Mouse (Mus musculus): ENCODE measurements around the gene Nps. TPM values are rescaled to one million over a fixed set of nuclear protein-coding genes. Genes with fewer than 3 reads are reported as not detected.
A peak's percentile ranks its signal among the peaks of the same experiment; 100 is the strongest.
"Not testable (repeated sequence)": the region's sequence is repeated elsewhere in the genome, so short reads cannot be mapped to it uniquely, and the experiment has no call there.

The Nps gene
- not detected for total RNA-seq (2021)

DNA sequence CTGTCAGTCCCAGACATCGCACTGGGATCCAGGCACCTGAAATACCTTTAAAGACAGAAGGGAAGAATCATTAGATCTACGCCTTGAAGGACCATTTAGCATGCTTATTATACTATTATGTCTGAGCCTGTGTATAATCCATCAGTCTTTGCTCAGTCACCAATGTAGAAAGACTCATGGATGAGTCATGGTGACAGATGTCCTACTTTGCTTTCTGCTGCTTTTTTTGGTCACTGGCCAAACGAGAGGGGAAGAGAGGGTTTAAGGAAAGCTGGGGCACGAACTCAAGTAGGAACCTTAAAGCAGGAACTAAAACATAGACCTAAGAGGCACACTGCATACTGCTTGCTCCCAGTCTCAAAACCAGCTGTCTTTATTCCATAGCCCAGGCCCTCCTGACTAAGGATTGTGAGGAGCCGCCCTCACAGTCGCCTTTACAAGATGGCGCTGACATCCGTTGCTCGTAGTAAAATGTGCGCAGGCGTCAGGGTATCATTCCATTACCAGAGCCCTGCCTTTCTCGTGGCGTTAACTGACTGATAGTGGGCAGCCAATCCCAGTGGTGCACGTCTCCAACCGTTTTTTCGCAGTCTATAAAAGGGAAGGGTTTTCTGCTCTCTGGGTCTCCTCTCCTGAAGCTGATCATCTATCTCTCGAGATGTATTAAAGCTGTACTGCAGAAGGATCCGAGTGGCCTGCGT is at the start of gene Nps:
Gene Nps (plus strand): TSS at position 651 of the 701 bp plus-strand sequence.
- DNase-seq (ENCODE audit: low spot score in 2 of 2); intact Hi-C loops (cut with DNase I): not testable (repeated sequence)

DNA sequence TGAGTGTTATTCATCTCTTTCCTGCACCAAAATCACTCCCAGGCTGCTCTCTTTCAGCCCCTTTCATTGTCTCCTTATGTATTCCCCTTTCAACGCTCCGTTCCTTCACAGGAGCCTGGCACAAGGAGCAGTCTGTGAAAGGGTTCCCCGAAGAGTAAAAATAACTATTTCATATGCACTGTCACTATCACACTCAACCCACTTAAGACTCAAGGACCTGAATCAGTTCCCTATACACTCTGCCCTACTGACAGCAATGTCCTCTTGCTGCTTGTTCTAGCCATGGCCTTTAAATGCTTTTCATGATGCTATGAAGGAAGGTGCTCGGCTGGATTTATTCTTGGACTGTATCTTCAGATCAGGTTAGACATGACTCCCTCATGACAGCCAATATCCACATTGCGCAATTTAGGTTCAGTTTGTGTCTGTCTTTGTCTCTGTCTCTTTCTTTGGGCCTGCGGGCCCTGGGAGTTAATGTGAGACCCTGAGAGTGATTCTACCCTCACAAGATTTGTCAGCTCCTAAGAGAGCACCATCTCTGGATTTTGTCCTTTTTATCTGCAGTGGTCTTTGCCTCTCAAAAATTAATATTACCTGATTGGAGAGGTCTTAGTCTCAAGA is 49.4 kb upstream of the Nps start:
- no peak for DNase-seq (ENCODE audit: low spot score in 2 of 2)
- intact Hi-C loops (cut with DNase I), result no loop called here

DNA sequence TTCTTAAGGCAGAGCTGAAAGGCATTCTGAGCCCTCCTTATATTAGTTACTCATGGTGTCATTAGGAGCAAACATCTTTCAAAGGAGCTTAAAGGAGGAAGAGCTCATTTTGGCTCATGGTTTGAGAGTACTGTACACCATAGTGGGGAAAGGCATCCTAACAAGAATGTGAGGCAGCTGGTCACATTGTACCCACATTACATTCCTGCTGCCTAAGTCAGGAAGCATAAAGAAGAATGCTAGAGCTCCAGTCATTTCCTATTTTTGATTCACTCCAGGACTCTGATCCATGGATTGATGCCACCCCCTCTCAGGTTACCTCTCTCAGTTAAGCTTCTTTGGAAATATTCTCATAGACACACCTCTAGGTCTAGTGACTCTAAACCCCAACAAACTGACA is 48.2 kb upstream of the Nps start:
- DNase-seq (ENCODE audit: low spot score in 2 of 2), result no peak
- intact Hi-C loops (cut with DNase I), result no loop called here

DNA sequence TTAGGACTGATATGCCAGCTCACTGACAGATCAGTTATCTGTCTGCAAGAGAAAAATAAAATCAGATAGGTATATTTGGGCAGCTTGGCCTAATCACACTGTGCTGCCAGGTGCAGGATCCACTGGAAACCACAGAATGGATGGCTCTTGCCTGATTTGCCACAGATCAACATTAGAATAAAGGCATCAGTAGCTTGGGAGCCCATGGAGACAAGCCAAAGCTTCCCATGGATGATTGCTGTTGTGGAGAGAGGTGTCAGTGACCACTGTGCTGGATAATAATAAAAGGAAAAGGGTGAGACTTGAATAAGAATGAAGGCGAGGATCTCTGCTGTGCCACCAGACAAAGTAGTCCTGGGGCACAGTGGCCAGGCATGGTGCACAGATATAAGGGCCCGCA is 47.7 kb upstream of the Nps start:
- no peak for DNase-seq (ENCODE audit: low spot score in 2 of 2)

DNA sequence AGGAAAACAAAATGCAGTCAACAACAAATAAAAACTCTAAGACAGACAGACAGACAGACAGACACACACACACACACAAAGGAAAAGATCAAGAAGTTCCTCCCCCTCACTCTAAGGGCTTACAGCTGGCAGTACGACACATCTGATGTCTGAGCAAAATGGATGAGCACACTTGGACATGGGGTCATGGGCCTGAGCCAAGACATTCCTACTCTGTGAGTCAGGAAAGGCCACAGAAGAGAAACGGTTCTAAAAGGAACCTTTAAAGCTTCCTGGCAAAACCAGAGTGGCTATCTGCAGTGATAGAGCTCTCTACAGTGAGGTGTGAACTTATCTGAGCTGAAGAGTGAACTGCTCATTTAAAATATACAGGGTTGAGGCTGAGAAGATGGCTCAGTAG is 46.0 kb upstream of the Nps start:
- intact Hi-C loops (cut with DNase I), result no loop called here
- DNase-seq (ENCODE audit: low spot score in 2 of 2), result no peak

More for the DNA sequence above, 47.7 kb upstream of the Nps start:
- intact Hi-C loops (cut with DNase I), result no loop called here

DNA sequence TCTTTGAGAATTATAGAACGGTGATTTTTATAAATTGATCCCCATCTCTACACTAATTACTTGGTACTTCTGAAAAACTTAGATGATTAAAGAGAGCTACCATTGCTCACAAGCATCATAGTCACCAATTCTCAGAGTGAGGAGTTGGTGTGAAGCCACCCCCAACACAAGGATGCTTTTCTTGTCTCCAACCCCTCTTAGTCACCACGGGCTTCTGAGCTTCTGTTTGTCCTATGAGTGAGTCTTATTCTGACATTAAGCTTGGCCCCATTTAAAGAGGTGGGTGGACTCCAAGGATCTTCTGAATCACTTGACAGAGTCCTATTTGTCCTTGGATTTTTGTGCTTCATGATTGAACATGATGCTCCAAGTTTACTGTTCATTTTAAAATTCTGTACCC is 37.0 kb upstream of the Nps start:
- no peak for DNase-seq (ENCODE audit: low spot score in 2 of 2)
- intact Hi-C loops (cut with DNase I), result no loop called here

DNA sequence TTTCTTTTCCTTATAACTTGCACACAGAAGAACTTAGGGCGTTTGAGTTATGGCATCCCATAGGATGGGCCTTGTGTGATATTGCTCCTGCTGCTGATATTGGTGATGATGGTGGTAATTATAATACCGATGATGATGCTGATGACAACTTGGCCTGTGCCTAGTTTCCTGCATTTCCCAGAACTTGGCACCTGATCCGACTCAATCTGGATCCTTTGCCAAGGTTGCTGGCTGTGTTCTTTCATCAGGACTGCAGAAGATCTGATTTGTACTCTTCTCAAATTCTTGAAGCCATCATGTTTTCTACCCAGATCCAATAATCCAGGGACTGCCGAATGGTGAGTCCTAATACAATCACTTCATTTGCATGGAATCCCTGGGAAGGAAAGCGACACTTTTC is 32.5 kb upstream of the Nps start:
- no peak for DNase-seq (ENCODE audit: low spot score in 2 of 2)
- intact Hi-C loops (cut with DNase I), result no loop called here

DNA sequence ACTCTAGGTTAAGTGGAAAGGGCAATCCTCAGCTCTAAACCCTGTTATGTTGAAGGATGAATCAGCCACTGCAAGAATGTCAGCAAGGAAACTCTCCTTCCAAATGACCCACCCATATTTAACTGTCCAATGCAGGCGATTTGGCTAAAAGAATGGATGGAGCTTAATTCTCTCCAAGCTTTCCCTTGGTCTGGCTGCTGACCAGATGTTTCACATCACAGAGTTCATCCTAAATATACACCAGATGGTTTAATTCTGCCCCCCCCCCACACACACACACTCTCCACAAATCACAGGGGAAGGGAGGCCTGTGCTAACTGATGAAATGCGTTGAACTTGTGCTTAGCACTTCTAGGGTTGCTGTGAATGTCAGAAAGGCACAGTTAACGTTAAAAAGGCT is 21.4 kb upstream of the Nps start:
- intact Hi-C loops (cut with DNase I), result no loop called here
- DNase-seq (ENCODE audit: low spot score in 2 of 2), result no peak

DNA sequence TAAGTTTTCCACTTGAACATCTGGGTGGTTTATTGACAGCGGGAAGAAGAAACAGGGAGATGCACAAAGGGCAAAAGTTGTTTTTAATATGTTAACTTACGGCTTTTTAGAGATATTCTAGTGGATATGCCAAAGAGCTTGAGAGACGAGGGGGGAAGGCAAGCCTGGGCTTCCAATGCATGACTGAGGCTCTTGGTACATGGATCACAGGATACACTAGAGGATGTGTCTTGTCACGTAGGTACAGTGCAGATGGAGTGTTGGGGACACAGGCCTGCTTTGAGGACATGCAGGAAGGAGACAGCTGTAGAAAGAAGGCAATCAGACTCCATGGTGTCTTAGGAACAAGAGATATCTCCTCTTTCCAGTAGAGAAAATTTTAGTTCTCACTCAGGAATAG is 19.1 kb upstream of the Nps start:
- intact Hi-C loops (cut with DNase I), result no loop called here
- DNase-seq (ENCODE audit: low spot score in 2 of 2), result no peak

DNA sequence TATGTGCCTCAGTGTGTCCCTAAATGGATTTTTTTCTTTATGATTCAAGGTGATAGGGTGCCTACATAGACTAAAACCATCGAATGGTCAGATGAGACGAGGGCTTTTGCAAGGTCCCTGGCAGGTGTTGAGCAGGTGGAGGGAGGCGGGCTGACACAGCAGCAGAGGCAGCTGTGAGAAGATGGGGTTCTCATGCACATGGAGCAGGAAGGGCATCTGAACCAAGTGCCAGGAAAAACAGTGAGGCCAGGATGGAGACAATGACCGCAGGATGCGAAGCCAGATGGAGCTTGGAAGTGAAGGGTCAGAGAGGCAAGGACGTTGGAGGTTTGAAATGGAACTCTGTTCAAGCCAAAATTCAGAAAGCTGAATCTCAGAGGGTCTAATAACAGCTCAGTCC is 18.5 kb upstream of the Nps start:
- no peak for DNase-seq (ENCODE audit: low spot score in 2 of 2)
- intact Hi-C loops (cut with DNase I), result no loop called here

DNA sequence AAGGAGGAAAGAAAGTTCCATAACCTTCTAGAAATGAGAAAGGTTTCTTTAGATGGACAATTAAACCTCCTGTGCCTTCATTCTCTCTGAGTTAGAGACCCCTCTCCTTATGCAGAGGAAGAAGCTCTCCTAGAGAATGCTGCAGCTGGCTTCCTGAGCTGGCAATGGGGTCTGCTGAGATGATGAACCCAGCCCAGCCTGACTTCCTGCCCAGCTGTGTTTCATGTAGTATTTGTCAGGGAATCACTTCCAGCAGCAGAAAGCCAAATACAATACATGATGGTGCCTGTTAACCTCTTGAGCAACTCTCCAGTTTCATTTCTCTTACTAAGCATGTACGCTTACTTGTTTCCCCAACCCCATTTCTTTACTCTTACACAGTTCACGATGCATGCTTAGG is 17.9 kb upstream of the Nps start:
- intact Hi-C loops (cut with DNase I), result no loop called here
- DNase-seq (ENCODE audit: low spot score in 2 of 2), result no peak

DNA sequence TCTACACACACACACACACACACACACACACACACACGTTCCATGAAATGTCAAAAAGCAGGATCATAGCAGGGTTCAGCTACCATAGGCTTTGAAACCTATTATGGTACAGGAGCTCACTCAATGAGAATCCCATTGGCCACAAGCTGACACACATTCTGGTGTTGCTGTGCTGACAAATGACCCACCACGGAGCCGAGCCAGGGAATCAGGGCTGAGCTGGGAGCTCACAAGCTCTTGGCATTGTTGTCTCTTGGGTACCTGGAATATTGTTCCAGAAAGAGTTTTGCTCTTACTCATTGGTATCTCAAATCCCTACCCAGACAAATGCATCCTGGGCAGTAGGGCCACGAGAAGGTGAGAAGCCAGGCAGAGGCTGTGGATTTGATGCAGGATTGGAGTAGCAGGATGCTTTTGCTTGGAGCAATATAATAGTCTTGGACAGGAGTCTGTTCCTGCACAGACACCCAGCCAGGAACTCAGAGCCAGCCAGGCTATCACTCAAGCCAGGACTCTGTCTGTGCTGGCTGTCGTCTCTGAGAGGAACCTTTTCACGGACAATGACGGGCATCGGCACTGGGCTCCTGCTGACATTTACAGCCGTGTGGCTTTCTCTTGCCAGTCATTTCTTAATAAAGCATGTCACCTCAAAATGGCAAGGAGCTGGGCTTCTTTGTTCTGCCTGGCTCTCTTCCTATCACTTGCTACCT is 14.2 kb upstream of the Nps start:
- intact Hi-C loops (cut with DNase I), result no loop called here
- DNase-seq (ENCODE audit: low spot score in 2 of 2), result no peak

DNA sequence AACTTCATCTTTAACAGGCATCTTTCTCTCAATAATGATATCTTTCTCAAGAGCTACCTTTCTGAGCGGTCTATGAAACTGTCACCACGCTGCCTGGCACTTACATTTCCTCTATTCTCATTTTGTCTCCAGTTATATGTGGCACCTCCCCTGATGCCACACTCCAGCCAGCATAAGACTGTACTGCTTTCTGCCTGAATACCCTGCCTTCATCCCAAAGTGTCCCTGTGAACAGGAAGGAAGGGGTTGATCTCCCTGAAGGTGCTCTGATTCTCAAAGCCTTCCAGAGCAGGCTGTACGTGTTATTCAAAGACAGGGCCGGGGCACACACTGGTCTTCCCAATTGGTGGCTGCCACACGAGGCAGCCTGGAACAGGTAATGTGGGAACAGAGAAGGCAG is 12.1 kb upstream of the Nps start:
- DNase-seq (ENCODE audit: low spot score in 2 of 2), result no peak

DNA sequence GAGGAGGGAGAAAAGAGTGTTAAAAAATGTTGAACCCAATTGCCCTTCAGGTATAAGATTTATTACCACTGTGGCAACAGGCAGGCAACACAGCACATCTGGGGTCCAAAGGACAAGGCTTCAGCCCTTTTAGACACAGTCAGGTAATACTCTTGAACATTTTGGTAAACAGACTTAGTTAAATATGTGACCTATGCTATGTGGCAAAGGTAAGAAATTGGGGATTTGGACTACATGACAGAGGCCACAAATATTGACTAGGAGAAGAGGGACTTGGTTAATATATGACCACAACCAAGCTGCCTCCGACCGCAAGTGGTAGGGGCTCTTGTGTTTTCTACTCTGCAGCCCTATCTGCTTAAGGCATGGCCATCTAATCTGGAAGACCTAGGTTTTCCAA is 5.3 kb upstream of the Nps start:
- DNase-seq (ENCODE audit: low spot score in 2 of 2), result no peak
- intact Hi-C loops (cut with DNase I), result no loop called here

More for the DNA sequence above, 12.1 kb upstream of the Nps start:
- intact Hi-C loops (cut with DNase I), result no loop called here

DNA sequence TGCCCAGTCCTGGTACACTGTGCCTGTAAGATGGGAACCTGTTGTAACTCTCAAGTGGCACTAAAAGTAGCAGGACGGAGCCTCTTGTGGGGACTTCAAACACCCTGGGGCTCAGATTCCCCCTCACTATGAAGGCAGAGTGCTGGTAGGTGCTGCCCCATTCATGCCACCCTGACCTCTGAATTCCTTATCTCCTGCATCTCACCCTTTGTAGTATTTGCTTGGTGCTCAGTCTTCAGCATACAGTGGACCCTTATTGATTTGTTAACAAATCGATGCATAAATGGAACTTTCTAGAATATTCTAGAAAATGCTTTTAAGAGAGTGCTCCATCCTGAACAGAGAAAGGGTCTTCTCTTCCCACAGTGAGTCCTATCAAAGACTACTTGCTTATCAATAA is 4.1 kb upstream of the Nps start:
- no peak for DNase-seq (ENCODE audit: low spot score in 2 of 2)
- intact Hi-C loops (cut with DNase I), result no loop called here

DNA sequence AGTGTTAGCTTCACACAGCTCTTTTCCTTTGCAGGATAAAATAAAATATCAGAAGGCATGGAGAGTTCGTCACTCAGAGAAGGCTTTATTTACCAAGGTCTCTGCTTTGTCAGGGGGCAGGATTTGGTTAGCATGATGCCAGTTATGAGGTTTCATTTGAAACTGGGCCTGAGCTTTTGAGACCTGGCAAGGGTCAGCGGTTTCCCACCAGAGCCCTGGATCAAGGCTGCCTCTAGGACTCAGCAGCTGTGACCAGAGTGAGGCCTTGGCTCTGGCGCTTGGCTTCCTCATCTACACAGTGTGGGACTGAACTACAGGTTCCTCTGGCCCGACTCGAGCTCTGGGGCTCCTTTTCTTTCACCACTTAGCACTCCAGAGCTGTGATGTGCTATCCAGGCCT is 12.5 kb downstream of the Nps start:
- intact Hi-C loops (cut with DNase I), result no loop called here
- DNase-seq (ENCODE audit: low spot score in 2 of 2), result no peak

DNA sequence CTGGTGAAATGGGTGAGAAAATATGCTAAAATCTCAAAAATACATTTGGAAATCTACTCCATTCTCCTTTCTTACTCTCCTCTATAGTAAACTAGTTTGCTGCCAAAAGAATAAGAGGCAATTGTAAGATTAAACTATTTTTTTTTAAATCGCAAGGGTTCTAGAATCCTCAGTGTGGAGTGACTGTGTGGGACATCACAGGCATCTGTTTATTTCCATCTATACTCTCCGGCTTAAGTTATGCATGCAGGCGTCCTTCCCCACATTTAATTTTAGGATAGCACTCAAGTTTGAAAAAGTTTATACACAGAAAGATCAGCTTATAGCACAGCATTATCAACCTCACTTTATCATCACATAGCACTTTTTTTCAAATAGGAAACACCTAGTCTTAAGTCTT is 24.7 kb downstream of the Nps start:
- intact Hi-C loops (cut with DNase I), result no loop called here
- DNase-seq (ENCODE audit: low spot score in 2 of 2), result no peak

DNA sequence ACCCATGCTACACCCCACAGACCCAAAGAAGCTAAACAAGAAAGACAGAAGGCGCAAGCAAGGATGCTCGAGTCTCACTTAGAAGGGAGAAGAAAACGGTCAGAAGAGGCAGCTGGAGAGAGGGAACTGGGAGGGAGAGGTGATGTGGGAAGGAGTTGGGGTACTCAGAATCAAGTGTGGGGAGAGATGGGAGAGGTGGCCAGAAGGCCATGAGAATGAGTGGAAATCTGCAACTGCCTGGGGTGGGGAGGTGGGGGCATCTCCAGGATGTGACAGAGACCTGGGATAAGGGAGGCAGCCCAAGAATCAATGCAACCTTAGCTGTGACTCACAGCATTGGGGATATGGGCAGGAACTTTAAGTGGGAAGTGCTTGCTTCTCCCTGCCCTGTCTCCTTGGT is 31.5 kb downstream of the Nps start:
- no peak for DNase-seq (ENCODE audit: low spot score in 2 of 2)
- intact Hi-C loops (cut with DNase I), result no loop called here

DNA sequence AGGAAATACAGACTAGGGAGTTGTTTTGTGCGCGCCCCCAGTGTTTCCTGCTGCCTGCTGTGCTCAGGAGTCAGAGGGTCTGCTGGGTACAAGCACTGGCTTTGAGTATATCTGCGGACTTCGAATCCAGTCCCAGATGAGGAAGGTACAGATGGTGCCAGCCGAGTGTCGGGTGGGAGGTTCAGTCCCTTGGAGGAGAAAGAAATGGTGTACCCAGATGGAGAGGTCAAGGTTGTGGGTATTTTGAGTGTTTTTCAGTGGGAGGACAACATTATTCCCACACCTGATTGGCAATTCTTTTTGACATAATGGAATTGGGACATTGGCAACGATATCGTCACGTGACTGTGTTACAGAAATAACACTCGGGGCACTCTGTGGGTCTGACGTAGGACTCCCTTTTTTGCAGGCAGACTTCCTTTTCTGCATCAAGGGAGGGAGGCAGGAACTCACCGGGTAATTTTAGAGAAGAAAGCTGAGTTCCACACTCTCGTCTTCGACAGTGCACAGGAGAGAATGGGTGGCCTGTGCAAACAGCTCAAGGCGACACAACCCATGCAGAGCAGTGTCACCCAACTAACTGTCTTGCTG is 33.2 kb downstream of the Nps start:
- intact Hi-C loops (cut with DNase I), result no loop called here

DNA sequence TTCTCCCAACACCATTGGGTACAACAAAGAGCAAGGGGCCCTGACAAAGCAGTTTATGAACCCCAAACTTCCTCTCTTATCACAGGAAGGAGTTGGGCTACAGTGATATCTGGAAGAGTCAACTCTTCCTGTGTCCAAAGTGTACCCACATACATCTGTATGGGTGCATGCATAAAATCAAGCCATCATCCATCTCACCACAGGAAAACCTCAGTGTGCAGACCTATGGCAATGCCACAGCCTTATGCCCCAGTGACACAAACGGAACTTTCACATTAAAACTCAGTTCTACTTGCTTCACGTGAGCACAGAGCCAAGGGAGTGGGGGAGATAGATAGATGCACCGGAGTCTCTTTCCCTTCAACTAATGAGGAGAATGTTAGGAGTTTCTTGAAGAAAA is 36.0 kb downstream of the Nps start:
- no peak for DNase-seq (ENCODE audit: low spot score in 2 of 2)
- intact Hi-C loops (cut with DNase I), result no loop called here

More for the DNA sequence above, 33.2 kb downstream of the Nps start:
- DNase-seq (ENCODE audit: low spot score in 2 of 2), result peak; percentile 12 to 13

DNA sequence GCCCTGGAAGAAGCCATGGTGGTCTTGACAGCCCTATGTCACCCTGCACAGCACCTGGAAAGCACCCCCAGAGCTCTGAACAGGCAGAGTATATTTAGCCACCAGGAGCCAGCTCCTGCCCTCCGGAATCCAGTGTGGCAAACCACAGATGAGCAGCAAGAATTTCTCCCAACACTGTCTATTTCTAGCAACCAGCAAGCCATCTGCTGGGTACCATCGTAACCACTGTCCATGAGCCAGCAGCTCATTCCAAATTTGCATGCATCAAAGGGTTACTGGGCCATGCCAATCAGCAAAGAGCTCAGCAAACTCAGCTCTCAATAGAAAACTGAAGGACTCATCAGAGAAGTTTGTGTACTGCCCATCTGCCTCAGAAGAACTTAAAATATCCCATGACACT is 46.0 kb downstream of the Nps start:
- intact Hi-C loops (cut with DNase I), result no loop called here
- DNase-seq (ENCODE audit: low spot score in 2 of 2), result peak in 1 of 2 experiments; percentile 7
